Mouse (Mus musculus) right cerebral cortex, postnatal 25 days (tissue): ENCODE measurements around the gene Actr3.

Experiments used
- DNase-seq: peaks from one replicate; pipeline ENCODE4 v3.0.0; 2022

The Actr3 gene

DNA sequence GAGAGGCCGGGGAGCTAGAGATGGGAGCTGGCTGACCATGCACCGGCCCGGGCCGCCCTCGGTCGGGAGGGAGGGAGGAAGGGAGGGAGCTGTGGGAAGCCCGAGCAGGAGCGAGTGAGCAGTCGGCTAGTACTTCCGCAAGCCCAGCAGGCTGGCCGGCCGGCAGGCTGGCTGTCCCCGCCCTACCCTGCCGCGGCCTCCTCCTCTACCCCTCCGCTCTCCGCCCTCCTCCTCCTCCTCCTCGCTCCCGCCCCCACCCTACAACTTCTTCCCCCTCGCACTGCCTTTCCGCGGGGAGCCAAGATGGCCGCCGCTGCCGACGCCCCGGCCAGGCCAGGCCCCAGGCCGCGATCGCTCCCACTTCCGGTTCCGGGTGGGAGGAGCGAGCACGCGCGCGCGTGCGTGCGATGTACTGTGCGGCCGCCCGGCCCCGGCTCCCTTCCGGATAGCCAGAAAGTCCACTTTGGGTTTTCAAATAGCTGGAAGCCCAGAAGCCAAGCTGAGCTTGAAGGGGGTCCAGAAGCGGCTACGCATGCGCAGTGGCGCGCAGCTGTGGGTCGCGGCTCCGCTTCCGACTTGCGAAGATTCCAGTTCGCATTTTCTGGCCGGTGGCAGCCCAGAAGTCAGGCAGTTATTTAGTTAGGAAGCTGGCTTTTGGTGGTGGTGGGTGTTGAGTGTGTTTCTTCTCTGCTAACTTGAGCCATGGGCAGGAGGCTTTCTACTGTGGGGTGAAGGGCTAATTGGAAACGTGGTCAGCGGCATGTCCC, at the start of gene Actr3:
TSS of gene Actr3 (minus strand) at position 359 of the 767 bp plus-strand sequence.
- DNase-seq: peak; percentile 99

DNA sequence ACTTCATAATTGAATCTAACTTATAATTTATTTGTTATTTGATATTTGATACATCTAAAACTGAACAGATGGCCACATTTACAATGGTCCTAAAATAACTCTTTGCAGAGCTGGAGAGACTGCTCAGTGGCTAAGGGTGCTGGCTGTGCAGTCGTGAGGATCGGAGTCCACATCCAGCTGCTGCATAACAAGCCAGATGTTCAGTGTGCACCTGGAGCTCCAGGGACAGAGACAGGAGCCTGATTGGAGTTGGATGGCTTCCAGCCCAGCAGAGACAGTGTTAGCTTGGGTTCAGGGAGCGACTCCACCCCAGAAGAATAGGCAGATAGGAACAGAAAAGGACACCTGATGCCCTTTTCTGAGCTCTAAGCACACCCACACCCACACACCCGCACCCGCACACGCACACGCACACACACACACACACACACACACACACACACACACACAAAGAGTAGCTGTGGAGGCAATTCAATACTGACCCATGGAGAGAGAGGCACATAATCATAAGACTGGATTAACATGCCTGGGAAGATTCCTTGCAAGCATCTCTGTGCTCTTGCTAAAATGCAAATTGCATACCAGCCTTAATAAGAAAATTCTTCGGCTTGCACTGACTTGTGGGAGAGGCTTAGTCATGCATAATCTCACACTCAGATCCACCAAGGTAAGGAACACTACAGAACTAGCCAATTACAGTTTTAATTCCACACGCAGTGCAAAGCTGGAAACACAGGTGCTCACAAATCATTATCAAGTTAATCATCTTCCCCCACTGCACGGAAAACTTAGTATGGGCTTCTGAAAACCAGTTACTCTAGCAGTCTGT, 47.1 kb upstream of the Actr3 start:
- DNase-seq: peak; percentile 11

DNA sequence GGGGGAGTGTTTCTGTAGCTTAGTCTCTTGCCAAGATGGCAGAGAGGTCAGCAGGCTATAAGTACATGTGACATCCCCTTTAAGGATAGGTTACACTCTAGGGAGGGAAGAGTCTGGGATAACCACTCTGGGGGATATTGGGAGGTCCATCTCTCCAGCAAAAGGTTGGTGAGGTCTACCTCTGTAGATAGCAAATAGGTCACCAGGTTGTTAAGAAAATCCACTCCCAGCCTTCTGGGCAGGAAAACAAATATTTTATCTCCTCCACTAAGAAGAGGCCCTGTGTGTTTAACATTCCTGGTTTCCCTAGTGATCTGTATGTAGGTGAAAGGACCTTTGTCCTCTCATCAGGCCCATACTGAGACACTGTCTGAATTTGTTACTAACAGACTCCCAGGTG, 46.3 kb upstream of the Actr3 start:
- no peak for DNase-seq

DNA sequence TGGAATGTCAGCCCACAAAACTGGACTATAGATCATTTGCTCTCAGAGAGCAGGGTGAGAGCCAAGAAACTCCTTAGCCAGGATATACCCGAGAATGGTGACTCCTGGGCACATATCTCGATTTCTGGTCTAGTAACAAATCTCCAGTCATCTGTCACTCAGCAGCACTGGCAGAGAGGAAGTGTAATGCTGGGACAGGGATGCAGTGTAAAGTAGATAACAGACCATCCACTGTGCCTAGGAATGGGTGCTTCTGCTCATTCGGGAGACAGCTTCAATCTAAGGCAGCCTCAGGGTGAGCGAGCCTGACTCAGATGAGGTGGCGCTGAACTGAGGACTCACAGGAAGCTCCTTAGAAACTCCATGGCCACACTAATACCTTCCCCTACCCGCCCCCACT, 43.1 kb upstream of the Actr3 start:
- DNase-seq: no peak

DNA sequence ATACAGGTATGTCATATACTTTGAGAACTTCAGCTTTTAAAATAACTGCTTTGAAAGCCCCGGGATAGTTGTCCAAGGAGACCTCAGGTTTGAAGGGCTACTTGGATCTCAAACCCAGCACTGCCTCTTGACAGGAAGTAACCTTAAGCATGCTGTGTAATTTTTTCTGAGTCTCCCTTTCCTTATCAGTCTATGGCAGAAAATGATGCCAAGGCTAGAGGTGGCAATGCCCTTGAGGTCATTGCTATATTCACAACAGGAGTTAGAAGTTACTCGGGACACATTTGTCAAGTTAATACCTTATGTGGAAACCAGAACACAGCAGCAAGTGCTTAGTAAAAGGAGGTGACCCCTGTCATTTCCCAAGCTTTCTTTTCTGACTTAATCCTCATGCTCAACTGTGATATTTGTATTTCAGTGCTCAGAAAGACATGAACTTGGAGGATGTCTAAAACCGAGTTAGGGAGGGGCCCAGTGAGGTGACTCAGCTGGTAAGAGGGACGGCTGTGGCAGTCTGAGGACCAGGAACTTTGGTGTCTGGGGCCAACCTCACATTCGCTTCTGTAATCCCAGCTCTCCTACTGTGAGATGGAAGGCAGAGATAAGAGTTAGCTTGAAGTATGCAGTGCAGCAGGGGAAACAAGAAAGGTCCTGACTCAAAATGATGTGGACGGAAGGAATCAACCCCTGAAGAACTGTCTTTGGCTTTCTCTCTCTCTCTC, 40.6 kb upstream of the Actr3 start:
- DNase-seq: no peak

DNA sequence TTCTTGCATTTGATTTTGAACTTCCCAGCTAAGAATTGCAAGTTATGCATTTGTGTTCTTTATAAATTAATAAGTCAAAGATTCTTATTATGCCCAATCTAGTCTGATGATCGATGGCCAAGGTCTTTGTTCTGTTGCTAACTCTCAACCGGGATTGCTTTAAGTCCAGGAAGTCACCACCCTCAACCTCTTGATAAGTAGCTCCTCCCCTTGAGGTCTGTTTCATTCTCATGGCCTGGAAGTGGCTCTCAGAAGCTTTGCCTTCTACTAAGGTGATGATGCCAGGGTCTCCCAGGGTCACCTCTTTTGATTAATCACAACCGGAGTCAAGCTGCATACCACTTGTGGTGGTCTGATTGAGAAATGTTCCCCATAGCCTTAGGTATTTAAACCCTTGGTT, 38.3 kb upstream of the Actr3 start:
- DNase-seq: no peak

DNA sequence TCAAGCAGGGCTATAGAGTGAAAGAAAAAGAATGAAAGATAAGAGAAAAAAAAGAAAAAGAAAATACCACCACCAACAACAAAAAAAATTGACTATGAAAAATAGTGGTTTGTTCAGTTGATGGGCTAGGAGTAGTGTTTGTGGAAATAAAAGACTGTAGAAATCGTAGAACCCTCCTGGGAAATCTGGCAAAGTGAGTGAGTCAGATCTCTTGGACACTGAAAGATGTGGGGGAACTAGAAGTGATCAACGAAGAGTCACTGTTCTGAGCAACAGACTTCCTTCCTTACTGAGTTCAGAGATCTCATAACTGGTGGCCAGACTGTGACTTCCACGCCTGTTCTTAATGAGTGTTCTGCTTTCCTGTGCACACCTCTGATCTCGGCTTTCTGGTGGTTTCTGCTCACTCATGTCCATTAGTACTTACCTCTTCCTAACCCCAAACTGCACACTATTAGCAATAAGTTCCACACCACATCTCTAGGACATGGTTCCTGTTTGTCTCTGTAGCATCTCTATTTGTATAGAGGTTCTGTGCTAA, 37.7 kb upstream of the Actr3 start:
- DNase-seq: no peak

DNA sequence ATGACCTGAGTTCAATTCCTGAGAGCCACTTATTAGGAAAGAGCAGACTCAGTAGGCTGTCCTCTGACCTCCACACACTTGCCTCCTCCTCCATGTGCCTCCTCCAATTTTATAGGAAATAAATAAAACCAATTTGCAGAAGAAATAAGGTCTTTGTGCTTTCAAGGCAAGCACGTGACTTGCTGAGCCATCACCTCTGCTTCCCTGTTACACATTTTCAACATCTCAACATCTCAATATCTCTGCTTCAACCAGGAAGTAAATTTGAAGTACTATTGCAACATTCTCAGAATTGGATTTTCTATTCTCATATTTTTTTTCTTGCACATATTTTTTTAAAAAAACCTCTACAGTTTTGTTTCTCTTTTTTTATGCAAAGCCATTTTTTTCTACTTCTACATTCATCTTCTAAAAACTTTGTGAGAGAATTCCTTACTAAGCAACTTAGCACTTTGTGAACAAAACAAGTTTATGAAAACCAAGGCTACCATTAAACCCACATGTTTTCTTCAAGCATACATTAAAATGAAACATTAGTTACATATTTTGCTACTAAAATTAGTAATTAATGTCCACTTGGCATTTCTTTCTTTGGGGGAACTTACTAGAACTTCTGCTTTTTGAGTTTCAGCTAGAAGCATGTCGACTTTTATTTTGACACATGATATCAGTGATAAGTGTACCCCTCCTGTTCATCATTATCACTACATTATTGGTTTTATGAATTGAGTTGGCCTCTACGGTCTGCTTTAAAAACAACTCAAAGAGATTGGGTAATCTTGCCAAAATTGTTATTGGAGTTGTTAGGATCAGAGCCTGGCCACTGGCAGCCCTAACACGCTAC, 35.5 kb upstream of the Actr3 start:
- DNase-seq: no peak

DNA sequence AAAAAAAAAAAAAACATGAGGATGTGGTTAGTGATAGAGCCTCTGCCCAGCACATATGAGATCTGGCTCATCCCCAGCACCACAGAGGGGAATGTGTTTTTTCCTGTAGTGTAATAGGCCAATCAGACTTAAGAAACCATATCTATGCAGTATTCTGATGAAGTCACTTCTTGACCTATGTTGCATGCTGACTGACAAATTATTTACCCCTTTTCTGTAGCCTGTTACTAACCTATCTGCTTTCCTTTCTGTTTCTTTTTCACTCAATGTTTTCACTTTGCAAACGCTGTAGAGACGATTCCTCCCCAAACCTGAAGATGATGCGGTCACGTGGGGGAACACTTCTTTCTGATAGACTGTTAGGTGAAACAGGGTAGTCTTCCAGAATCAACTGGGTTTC, 32.4 kb upstream of the Actr3 start:
- DNase-seq: no peak

DNA sequence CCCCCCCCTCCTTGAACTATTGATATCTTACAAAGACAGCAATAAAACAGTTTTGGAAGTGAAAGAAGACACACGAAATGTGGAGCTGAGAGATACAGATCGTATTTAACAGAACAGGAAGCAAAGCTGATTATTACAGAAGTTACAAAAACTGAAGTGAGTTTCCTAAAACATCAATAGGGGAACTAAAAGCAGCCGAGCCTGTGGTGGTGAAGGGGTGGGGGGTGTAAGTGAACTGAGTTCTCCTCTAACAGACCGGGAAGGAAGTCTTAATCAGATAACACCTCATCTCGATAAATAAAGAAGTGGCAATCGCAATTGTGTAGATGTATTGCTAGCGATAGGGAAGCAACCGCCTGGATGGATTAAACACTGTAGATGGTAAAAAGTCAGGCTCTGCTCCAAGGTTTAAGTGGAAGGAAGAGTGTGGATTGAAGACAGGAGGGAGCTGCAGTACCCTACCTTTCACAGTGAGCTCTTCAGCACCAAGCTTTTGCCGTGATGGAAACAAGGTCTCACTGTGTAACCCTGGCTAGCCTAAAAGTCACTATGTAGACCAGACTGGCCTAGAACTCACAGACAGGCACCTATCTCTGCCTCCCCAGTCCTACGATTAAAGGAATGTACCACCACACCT, 31.2 kb upstream of the Actr3 start:
- DNase-seq: no peak

DNA sequence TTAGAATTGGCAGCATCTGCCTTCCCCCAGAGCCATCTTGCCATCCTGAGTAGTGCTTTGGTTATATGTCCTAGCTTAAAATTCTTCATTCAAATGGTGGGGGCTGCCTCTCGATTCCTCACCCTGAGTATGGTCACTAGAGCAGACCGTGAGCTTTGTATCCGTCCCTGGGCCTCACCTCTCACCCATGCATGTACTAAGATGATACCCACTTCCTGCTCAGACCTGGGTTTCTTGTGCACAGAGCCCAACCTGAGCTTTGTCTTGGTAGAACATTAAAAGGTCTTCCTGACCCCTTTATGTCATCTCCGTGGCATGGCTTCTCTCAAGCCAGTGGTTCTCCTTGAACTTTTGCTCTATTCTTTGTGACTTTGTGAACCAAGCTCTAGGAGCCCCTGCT, 28.5 kb upstream of the Actr3 start:
- DNase-seq: no peak

DNA sequence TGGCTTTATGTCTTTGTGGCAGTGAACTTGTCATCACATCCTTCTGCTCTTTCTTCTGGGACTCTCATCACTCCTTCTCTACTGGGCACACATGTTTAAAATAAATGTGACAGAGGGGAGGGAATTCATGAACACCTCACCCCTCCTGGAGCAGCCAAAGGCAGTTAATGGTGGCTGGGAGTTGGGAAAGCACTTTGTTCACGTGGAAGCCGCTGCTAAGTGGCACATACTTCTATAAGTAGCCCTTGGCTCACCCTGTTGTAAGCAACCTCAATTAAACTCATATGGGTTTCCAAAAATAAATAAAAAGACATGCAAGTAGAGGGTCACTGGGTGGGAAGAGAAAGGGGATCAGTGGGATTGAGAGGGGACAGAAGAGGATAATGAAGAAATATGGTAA, 27.8 kb upstream of the Actr3 start:
- no peak for DNase-seq

DNA sequence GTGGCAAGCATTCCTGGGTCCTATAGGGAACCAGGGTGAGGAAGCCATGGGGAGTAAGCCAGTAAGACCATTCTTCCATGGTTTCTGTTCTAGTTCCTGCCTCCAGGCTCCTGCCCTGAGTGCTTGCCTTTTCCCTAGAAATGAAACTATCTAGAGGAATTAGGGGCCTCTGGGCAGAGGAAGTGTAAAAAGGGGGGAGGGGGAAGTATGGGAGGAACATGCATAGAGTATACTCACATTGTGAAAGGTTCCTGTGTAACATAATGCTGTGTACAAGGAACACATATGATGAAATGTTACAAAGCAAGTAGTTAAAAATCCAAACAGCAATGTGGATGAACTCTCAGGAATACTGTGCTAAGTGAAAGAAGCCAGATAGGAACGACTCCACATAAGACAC, 27.4 kb upstream of the Actr3 start:
- no peak for DNase-seq

DNA sequence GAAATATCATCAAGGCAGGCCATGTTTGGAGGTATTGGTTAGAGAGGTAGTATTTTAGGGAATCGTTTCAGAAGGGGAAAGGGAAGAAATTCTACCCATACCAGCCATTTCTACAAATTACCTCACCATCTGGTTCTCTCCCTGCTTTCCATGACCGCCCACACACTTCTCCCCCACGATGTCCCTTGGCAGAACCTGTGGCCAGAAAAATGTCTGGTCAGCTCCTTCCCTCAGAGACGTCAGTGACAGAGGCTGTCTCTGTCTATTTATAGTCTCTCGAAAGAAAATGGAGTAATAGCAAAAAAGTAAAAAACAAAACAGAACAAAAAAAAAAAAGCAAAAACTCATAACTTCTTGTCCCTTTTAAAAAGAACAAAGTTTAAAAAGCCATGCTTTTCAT, 23.0 kb upstream of the Actr3 start:
- DNase-seq: peak; percentile 17

DNA sequence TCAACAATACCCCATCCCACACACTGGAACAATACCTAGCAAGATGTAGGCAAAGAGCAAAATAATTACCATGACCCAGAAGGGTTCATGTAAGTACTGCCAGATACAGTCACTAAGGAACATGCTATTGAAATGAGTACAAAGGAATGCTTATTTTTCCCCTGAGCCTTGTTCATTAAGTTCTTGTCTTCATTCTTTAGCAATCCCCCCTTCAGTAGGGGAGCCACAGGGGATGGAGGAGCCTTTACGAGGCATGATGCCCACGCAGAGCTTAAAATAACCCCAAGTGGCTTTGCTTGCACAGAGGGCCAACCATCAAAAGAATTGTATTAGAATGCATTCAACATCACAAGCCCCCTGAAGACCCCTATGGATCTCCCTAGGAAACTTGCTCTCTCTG, 19.6 kb upstream of the Actr3 start:
- DNase-seq: no peak

DNA sequence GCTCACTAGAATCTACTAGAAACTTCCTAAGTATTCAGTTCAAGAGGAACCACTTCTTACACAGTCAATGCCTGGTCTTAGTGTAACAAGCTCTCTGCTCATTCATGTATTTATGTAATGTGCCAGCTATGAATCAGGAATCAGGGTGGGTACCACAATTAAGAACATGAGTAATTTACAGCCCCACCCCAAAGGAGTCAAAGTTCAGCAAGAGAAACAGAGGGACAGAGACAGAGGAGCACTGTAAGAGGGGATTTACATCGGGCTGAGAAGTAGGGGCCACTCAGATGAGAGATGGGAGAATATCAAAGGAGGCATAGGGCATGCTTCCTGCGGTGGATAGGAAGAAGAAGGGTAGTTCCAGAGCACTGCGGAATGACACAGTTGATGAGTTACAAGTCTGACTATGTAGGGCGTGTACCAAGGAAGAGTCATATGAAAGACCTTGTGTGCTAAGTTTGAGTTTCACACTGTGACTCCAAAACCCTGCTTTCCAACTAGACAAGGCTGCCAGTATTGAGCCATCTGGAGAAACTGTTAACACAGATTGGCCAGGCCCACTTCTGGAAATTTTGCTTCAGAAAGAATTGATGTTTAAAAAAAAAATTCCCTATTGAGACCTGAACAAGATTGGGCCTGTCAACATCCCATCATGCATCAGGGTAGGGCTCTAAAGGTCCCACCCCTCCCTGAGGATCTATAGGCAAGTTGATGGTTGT, 14.9 kb upstream of the Actr3 start:
- DNase-seq: no peak

DNA sequence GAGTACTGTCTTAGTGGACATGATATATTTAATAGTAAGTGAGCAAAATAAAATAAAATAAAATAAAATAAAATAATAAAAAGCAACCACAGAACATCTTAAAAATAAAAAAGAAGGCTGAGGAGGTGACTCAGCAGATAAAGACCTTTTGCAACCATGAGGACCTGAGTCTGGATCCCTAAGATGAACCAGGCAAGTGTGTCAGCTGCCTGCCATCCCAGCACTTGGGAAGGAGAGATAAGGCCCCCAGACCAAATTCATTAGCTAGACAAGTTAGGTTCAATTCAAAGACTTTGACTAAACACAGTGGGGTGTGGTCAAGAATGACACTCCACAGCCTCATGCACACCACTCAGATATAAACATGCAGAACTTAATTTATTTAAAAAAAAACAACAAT, 12.4 kb upstream of the Actr3 start:
- DNase-seq: no peak

DNA sequence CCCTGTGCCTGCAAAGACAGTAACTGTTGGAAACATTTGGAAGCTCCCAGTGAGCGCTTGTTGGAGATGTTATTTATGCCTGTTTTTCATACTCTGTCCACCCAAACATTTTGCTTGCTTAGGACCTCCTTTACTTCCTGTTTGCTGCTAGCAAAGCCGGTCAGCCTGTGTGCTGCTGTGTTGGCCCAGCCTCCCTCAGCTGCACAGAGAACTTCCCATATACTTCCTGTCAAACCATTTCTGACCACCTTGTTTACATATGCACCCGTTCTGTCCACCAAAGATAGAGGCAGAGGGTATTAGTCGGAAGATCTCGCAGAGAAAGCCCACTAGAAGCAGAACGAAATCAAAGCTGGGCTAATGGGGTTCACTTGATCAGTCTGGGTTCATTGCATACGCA, 6.2 kb upstream of the Actr3 start:
- DNase-seq: no peak

DNA sequence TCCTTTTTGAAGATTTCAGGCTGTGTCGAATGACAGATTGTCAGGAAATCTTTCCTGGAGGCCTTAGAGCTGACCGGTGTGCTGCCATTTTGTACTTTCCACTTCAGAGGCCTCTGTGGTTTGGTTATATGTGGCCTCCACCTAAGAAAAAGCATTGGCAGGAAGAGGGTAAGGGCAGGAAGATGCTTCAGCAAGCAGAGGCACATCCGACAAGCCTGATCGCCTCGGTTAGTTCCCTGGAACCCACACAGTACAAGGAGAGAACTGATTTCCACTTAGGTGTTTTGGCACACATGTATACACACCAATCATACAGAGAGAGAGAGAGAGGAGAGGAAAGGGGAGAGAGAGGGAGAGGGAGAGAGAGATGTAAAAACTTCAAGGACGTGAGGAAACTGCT, 5.7 kb upstream of the Actr3 start:
- no peak for DNase-seq

DNA sequence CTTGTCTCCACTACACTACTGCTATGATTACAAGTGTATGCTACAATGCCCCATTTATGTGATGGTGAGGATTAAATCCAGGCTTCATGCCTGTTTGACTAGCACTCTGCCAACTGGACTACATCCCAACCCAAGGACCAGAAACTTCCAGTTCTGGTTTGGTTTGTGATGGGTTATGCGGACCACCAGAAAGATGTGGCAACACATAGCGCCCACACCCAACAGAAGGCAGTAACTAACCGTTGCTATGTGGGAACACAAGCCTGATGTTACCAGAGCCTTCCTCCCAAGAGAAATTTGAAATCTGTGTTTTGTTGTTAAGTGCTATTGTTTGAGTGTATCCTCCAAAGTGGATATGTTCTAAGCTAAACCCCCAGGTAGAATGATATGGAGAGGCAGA, 4.0 kb upstream of the Actr3 start:
- peak; percentile 10 for DNase-seq

DNA sequence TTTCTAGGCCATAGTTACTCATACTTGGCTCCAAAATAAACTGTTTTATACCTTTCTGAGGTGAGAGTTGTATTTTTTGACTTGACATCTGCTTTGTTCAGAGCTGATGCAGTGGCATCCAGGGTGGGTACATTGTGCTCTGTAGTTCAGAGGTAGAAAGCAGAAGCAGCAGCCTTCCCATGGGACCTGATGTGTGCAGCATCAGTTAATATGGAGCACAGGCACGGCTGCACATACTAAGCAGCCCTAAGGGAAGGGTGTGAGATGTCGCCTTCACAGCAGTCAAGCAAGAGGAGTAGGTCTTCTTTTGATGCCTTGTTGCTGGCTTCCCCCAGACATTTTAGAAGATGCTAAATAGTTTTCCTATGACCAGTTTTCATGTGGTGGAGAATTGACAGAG, 3.3 kb upstream of the Actr3 start:
- DNase-seq: no peak
